Mouse (Mus musculus): ENCODE data around the gene Jmy. TPM values are rescaled to one million over a fixed set of nuclear protein-coding genes. Genes with fewer than 3 reads are reported as not detected.

The Jmy gene
- polyA plus RNA-seq, 1 experiment = 12.6 TPM

DNA sequence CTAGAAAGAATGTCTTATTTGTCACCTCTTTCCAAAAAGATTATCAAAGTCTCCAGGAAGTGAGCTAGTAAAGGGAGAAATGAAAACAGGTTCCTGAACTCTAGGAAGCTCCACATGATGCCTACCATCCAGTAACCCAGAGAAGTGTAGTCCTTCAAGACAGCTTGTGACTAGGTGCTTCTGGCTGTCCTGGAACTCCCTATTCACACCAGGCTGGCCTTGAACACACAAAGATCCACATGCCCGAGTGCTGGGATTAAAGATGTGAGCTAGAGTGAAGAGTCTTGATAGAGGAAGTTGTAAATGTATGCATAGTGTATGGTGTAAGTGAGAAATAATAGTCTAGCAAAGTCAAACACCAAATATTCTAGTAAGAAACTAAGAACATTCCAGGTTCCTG is 2.6 kb downstream of the Jmy start:
- Histone ChIP-seq H3K4me1 (ENCODE audit: control insufficient read depth, insufficient read depth, low read length) (peaks cover 2% of the 10 kb centered on the region; the same call in 1 of the 2 replicates), H3K4me3 (ENCODE audit: control insufficient read depth, low read depth, low read length) (peak overlapping the region; percentile 67), H3K36me3 (ENCODE audit: control insufficient read depth, insufficient read depth, low read length) (no peaks in the 10 kb centered on the region), H3K27ac (ENCODE audit: control insufficient read depth, insufficient read depth, low read depth, low read length) (no peak overlapping the region), H3K27me3 (ENCODE audit: control insufficient read depth, insufficient read depth, low read length) (no peaks in the 10 kb centered on the region)
- no peak for TF ChIP-seq POLR2A (IDR thresholded peaks at IDR 0.05; ENCODE audit: control insufficient read depth, low read depth, low read length)
- no peak for TF ChIP-seq CTCF (IDR thresholded peaks at IDR 0.05; ENCODE audit: control insufficient read depth, insufficient read depth, insufficient replicate concordance, low read depth, low read length)

- Histone ChIP-seq H3K27me3 (ENCODE audit: control insufficient read depth, insufficient read depth, low read length) (no peaks in the 10 kb centered on the region), H3K36me3 (ENCODE audit: control insufficient read depth, insufficient read depth, low read length) (no peaks in the 10 kb centered on the region), H3K4me3 (ENCODE audit: control insufficient read depth, low read depth, low read length) (no peak overlapping the region), H3K4me1 (ENCODE audit: control insufficient read depth, insufficient read depth, low read length) (no peaks in the 10 kb centered on the region), H3K27ac (ENCODE audit: control insufficient read depth, insufficient read depth, low read depth, low read length) (no peak overlapping the region)
- TF ChIP-seq POLR2A (IDR thresholded peaks at IDR 0.05; ENCODE audit: control insufficient read depth, low read depth, low read length) (no peak), CTCF (IDR thresholded peaks at IDR 0.05; ENCODE audit: control insufficient read depth, insufficient read depth, insufficient replicate concordance, low read depth, low read length) (no peak)
Observed at GRCm38 (mm10) chr13:93488510-93488909, 11.1 kb downstream of the Jmy start.

DNA sequence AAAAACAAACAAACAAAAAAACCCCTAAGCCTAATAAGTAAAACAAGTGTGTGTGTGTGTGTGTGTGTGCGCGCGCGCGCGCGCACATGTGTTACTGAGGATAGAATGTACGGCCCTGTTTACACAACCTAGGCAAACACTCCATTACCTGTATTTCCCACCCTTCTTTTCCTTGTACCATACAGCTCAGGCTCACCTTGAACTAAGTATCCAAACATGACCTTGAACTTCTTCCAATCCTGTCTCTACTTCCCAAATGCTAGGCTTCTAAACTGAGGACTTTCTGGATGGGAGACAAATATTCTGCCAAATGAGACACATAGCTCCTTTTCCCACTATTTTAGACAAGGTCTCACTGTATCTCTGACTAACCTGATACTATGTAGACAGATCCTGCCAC is 11.9 kb downstream of the Jmy start:
- no peaks in the 10 kb centered on the region for H3K4me1 ChIP-seq (ENCODE audit: control insufficient read depth, insufficient read depth, low read length)
- no peaks in the 10 kb centered on the region for H3K36me3 ChIP-seq (ENCODE audit: control insufficient read depth, insufficient read depth, low read length)
- H3K27me3 ChIP-seq (ENCODE audit: control insufficient read depth, insufficient read depth, low read length) = no peaks in the 10 kb centered on the region
- TF ChIP-seq POLR2A (IDR thresholded peaks at IDR 0.05; ENCODE audit: control insufficient read depth, low read depth, low read length) (no peak), CTCF (IDR thresholded peaks at IDR 0.05; ENCODE audit: control insufficient read depth, insufficient read depth, insufficient replicate concordance, low read depth, low read length) (no peak)
- H3K4me3 ChIP-seq (ENCODE audit: control insufficient read depth, low read depth, low read length) = no peak overlapping the region
- H3K27ac ChIP-seq (ENCODE audit: control insufficient read depth, insufficient read depth, low read depth, low read length) = no peak overlapping the region

DNA sequence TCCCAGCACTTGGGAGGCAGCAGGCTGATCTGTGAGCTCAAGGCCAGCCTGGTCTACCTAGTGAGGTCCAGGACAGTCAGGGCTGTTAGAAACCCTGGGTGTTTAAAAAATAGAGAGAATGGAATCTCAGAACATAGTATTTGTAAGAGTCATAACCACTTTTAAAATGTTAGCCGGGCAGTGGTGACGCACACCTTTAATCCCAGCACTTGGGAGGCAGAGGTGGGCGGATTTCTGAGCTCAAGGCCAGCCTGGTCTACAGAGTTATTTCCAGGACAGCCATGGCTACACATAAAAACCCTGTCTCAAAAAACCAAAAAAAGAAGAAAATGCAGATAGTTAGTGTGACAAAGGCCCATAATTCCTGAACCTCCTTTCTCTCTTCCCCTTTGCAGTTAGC is 15.3 kb downstream of the Jmy start:
- Histone ChIP-seq H3K36me3 (ENCODE audit: control insufficient read depth, insufficient read depth, low read length) (no peaks in the 10 kb centered on the region), H3K4me1 (ENCODE audit: control insufficient read depth, insufficient read depth, low read length) (no peaks in the 10 kb centered on the region), H3K4me3 (ENCODE audit: control insufficient read depth, low read depth, low read length) (no peak overlapping the region), H3K27ac (ENCODE audit: control insufficient read depth, insufficient read depth, low read depth, low read length) (no peak overlapping the region), H3K27me3 (ENCODE audit: control insufficient read depth, insufficient read depth, low read length) (no peaks in the 10 kb centered on the region)
- TF ChIP-seq POLR2A (IDR thresholded peaks at IDR 0.05; ENCODE audit: control insufficient read depth, low read depth, low read length) = no peak
- no peak for TF ChIP-seq CTCF (IDR thresholded peaks at IDR 0.05; ENCODE audit: control insufficient read depth, insufficient read depth, insufficient replicate concordance, low read depth, low read length)

- H3K36me3 ChIP-seq (ENCODE audit: control insufficient read depth, insufficient read depth, low read length) = no peaks in the 10 kb centered on the region
- TF ChIP-seq POLR2A (IDR thresholded peaks at IDR 0.05; ENCODE audit: control insufficient read depth, low read depth, low read length) (no peak), CTCF (IDR thresholded peaks at IDR 0.05; ENCODE audit: control insufficient read depth, insufficient read depth, insufficient replicate concordance, low read depth, low read length) (no peak)
- no peak overlapping the region for H3K27ac ChIP-seq (ENCODE audit: control insufficient read depth, insufficient read depth, low read depth, low read length)
- H3K27me3 ChIP-seq (ENCODE audit: control insufficient read depth, insufficient read depth, low read length) = no peaks in the 10 kb centered on the region
- no peaks in the 10 kb centered on the region for H3K4me1 ChIP-seq (ENCODE audit: control insufficient read depth, insufficient read depth, low read length)
- no peak overlapping the region for H3K4me3 ChIP-seq (ENCODE audit: control insufficient read depth, low read depth, low read length)
Observed at GRCm38 (mm10) chr13:93481110-93481509, 18.5 kb downstream of the Jmy start.

- H3K36me3 ChIP-seq (ENCODE audit: control insufficient read depth, insufficient read depth, low read length) = no peaks in the 10 kb centered on the region
- no peak overlapping the region for H3K4me3 ChIP-seq (ENCODE audit: control insufficient read depth, low read depth, low read length)
- no peak for TF ChIP-seq CTCF (IDR thresholded peaks at IDR 0.05; ENCODE audit: control insufficient read depth, insufficient read depth, insufficient replicate concordance, low read depth, low read length)
- TF ChIP-seq POLR2A (IDR thresholded peaks at IDR 0.05; ENCODE audit: control insufficient read depth, low read depth, low read length) = no peak
- H3K27ac ChIP-seq (ENCODE audit: control insufficient read depth, insufficient read depth, low read depth, low read length) = no peak overlapping the region
- H3K27me3 ChIP-seq (ENCODE audit: control insufficient read depth, insufficient read depth, low read length) = no peaks in the 10 kb centered on the region
- H3K4me1 ChIP-seq (ENCODE audit: control insufficient read depth, insufficient read depth, low read length) = no peaks in the 10 kb centered on the region
Observed at GRCm38 (mm10) chr13:93478344-93478743, 21.3 kb downstream of the Jmy start.

- Histone ChIP-seq H3K27me3 (ENCODE audit: control insufficient read depth, insufficient read depth, low read length) (no peaks in the 10 kb centered on the region), H3K4me3 (ENCODE audit: control insufficient read depth, low read depth, low read length) (no peak overlapping the region), H3K4me1 (ENCODE audit: control insufficient read depth, insufficient read depth, low read length) (no peaks in the 10 kb centered on the region), H3K36me3 (ENCODE audit: control insufficient read depth, insufficient read depth, low read length) (no peaks in the 10 kb centered on the region), H3K27ac (ENCODE audit: control insufficient read depth, insufficient read depth, low read depth, low read length) (no peak overlapping the region)
- no peak for TF ChIP-seq POLR2A (IDR thresholded peaks at IDR 0.05; ENCODE audit: control insufficient read depth, low read depth, low read length)
- TF ChIP-seq CTCF (IDR thresholded peaks at IDR 0.05; ENCODE audit: control insufficient read depth, insufficient read depth, insufficient replicate concordance, low read depth, low read length) = no peak
Observed at GRCm38 (mm10) chr13:93468355-93468754, 31.3 kb downstream of the Jmy start.

GRCm38 (mm10) chr13:93459566-93459965 is 40.0 kb downstream of the Jmy start:
- no peak overlapping the region for H3K4me3 ChIP-seq (ENCODE audit: control insufficient read depth, low read depth, low read length)
- no peak overlapping the region for H3K27ac ChIP-seq (ENCODE audit: control insufficient read depth, insufficient read depth, low read depth, low read length)
- H3K27me3 ChIP-seq (ENCODE audit: control insufficient read depth, insufficient read depth, low read length) = no peaks in the 10 kb centered on the region
- H3K4me1 ChIP-seq (ENCODE audit: control insufficient read depth, insufficient read depth, low read length) = no peaks in the 10 kb centered on the region
- TF ChIP-seq POLR2A (IDR thresholded peaks at IDR 0.05; ENCODE audit: control insufficient read depth, low read depth, low read length) (no peak), CTCF (IDR thresholded peaks at IDR 0.05; ENCODE audit: control insufficient read depth, insufficient read depth, insufficient replicate concordance, low read depth, low read length) (no peak)
- H3K36me3 ChIP-seq (ENCODE audit: control insufficient read depth, insufficient read depth, low read length) = no peaks in the 10 kb centered on the region

Measured in testis, adult 2 months (tissue).